ENCODE assay signal across 8 mouse cellular contexts in genomic region chr14:122534017-122534924, GRCm38 (mm10). TPM values are rescaled to one million over a fixed set of nuclear protein-coding genes. Genes with fewer than 3 reads are reported as not detected.
DNase-seq lines count a peak whose midpoint lies in the region; ATAC-seq lines count a peak whose summit lies in the region.

TSS of gene Pcca (plus strand) at chr14:122534324.

- ATAC-seq in intestine, embryonic 14.5 days (replicated peaks; ENCODE audit: low FRiP score, low TSS enrichment, low read depth): peak; percentile 98

- 2% methylated on average over 54 of the region's 54 CpGs for WGBS in intestine, embryonic 14.5 days

- no peaks in the 10 kb centered on the region for H3K36me3 ChIP-seq in intestine, embryonic 14.5 days (ENCODE audit: control insufficient read depth, insufficient read depth, low read length)

- H3K4me1 ChIP-seq in intestine, embryonic 14.5 days (replicated peaks; ENCODE audit: control insufficient read depth, insufficient read depth, low read length): peaks cover 4% of the 10 kb centered on the region; the same call in 1 of the 2 replicates

- no peaks in the 10 kb centered on the region for H3K27me3 ChIP-seq in intestine, embryonic 14.5 days (replicated peaks; ENCODE audit: control insufficient read depth, insufficient read depth, low read length)

- no peaks in the 10 kb centered on the region for H3K9me3 ChIP-seq in intestine, embryonic 14.5 days (ENCODE audit: control insufficient read depth, low read length)

- intact Hi-C loops in left cerebral cortex, postnatal 14 days (cut with DNase I): no loop called here

- H3K4me3 ChIP-seq in intestine, embryonic 14.5 days (ENCODE audit: low read depth, low read length): peak within 1 kb of the TSS; percentile 82

- H3K4me2 ChIP-seq in intestine, embryonic 14.5 days (ENCODE audit: low read length): peak within 1 kb of the TSS; percentile 79

- peak within 1 kb of the TSS; percentile 59 for H3K9ac ChIP-seq in intestine, embryonic 14.5 days (ENCODE audit: low read length)

- H3K27ac ChIP-seq in intestine, embryonic 14.5 days (ENCODE audit: low read depth): 0 out of 2 replicates have a peak within 1 kb of the TSS, but pooled peaks have one; percentile 10

- DNase-seq in adrenal gland, adult (ENCODE audit: inconsistent age in 2 of 2, low spot score in 1 of 2): peak; percentile 97 to 99
- DNase-seq in embryo, embryonic 10.5 days (ENCODE audit: low spot score): peak; percentile 99
- DNase-seq in gastrocnemius, postnatal 25 days: peak; percentile 97
- peak; percentile 95 for DNase-seq in intestine, embryonic 14.5 days (ENCODE audit: low spot score)
- DNase-seq in left cerebral cortex, postnatal 14 days (ENCODE audit: low spot score in 2 of 2): peak; percentile 96 to 98
- DNase-seq in mesoderm, embryonic 11.5 days (ENCODE audit: low read depth, low spot score): peak; percentile 99
- DNase-seq in right cerebral cortex, postnatal 36 days (ENCODE audit: low spot score in 2 of 2): peak; percentile 97 to 98
- peak; percentile 97 for DNase-seq in yolk sac, embryonic 10.5 days (ENCODE audit: low spot score)

RNA-seq across cellular contexts. Expression of gene Pcca, which starts in this region (rescaled TPM):
- 10 to 100 TPM; 39.0 to 45.6 TPM for total RNA-seq in gastrocnemius, postnatal 25 days (2021)
- polyA plus RNA-seq in intestine, embryonic 14.5 days (2014; fragmentation: Nextera tagmentation; extraction: Ambion mirVana): 21.5 and 24.6 TPM in 2 replicates
- total RNA-seq in left cerebral cortex, postnatal 14 days (2021): 10 to 100 TPM; 30.2 to 34.4 TPM

Comparison
In these comparisons a context has a peak if more than half of its experiments do, and no peak if none do; other contexts are left out.
1. Peak in every context shown above with its lines: DNase-seq, ATAC-seq, H3K4me3 ChIP-seq and H3K27ac ChIP-seq.